ENCODE assay signal across 9 mouse cellular contexts in the genomic region with DNA sequence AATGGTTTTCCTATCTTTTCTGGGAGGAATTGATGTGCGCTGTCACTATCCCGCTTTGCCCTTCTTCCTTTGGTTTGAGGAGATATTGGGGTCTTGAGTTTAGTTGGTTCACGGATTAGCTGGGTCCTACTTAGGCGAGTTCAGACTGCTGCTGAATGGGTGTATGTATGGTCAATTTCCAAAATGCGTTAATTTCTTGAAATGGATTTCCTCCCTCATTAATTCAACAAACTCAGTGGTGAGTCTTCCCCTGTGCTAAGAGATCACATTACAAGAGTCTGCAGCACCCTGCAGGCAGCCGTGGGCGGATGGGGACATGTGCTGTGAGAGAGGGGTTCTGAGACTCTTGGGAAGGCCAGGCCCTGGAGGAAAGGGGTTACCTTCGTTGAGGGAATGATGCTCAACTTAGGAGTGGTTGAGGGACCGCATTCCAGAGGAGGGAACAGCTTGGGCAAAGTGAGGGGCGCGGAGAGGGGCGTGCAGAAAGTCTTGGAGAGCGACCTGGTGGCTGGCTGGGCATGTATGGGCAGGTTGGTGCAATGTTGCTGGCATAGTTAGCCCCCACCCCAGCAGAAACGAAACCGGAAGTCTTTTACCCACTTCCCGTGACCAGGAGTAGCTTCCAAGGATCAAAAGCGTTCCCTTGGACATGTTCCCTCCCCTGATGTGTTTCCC. TPM values are rescaled to one million over a fixed set of nuclear protein-coding genes. Genes with fewer than 3 reads are reported as not detected.
A peak's percentile ranks its signal among the peaks of the same experiment; 100 is the strongest.
DNase-seq lines count a peak whose midpoint lies in the region; ATAC-seq lines count a peak whose summit lies in the region.
"Had no signal": no experiment of that assay in that cellular context is flagged by ENCODE, and none has a peak within 500 bp of the region (broad histone marks: within the 10 kb centered on the region; RNA-seq: fewer than 3 reads in every experiment).

No protein-coding gene starts in this region.

- H3K27ac ChIP-seq in forebrain, embryonic 14.5 days (ENCODE audit: low read depth, low read length): no peak overlapping the region
- H3K27ac ChIP-seq in liver, embryonic 13.5 days: no peak overlapping the region
- H3K27ac ChIP-seq: macrophage had no signal

- no peaks in the 10 kb centered on the region; the same call in 1 of the 2 replicates for H3K4me1 ChIP-seq in forebrain, embryonic 14.5 days (ENCODE audit: control insufficient read depth, insufficient read depth, low read length)
- H3K4me1 ChIP-seq in liver, embryonic 13.5 days (replicated peaks): 0 out of 2 replicates have a peak, but pooled peaks cover 4% of the 10 kb centered on the region

- peak overlapping the region; percentile 97 for H3K4me2 ChIP-seq in forebrain, embryonic 14.5 days (ENCODE audit: low read length)
- H3K4me2 ChIP-seq in liver, embryonic 13.5 days: peak overlapping the region; percentile 65

- 8% methylated on average over 17 of the region's 17 CpGs for WGBS in forebrain, embryonic 14.5 days
- 16% methylated on average over 17 of the region's 17 CpGs for whole genome bisulfite sequencing in liver, embryonic 13.5 days (ENCODE audit: insufficient replicate concordance)

- peak; percentile 33 for DNase-seq in thymus, postnatal 0 days (ENCODE audit: low spot score)
- DNase-seq in thymus, postnatal 36 days: no peak
- no peak for DNase-seq in forebrain, embryonic 14.5 days (ENCODE audit: low spot score)
- DNase-seq in liver, embryonic 13.5 days: no peak
- no peak for DNase-seq in adrenal gland, postnatal 25 days
- DNase-seq in adipocyte (ENCODE audit: low spot score): no peak
- no peak for DNase-seq in spleen, postnatal 10 days (ENCODE audit: low spot score in 2 of 2)
- DNase-seq: cerebellum, adult 9-11 months had no signal

- ATAC-seq in forebrain, embryonic 14.5 days: no peak
- no peak for ATAC-seq in liver, embryonic 13.5 days (ENCODE audit: low read depth)

- no peaks in the 10 kb centered on the region for H3K36me3 ChIP-seq in forebrain, embryonic 14.5 days (ENCODE audit: control insufficient read depth, insufficient read depth, low read length)
- H3K36me3 ChIP-seq in liver, embryonic 13.5 days: no peaks in the 10 kb centered on the region

- H3K4me3 ChIP-seq in forebrain, embryonic 14.5 days (ENCODE audit: low read depth, low read length): peak overlapping the region; percentile 48; the same call in 1 of the 2 replicates
- peak overlapping the region; percentile 54 for H3K4me3 ChIP-seq in liver, embryonic 13.5 days (replicated peaks)

- H3K27me3 ChIP-seq in forebrain, embryonic 14.5 days (replicated peaks; ENCODE audit: control insufficient read depth, insufficient read depth, low read length): peaks cover 45% of the 10 kb centered on the region
- H3K27me3 ChIP-seq in liver, embryonic 13.5 days: peaks cover 73% of the 10 kb centered on the region

- no peak overlapping the region for H3K9ac ChIP-seq in forebrain, embryonic 14.5 days (ENCODE audit: low read length)
- no peak overlapping the region for H3K9ac ChIP-seq in liver, embryonic 13.5 days

- H3K9me3 ChIP-seq in forebrain, embryonic 14.5 days (replicated peaks; ENCODE audit: control insufficient read depth, low read length): no peaks in the 10 kb centered on the region
- no peaks in the 10 kb centered on the region for H3K9me3 ChIP-seq in liver, embryonic 13.5 days (replicated peaks)

RNA-seq across cellular contexts. Expression of a gene that starts 1.2 kb away (rescaled TPM):
- polyA plus RNA-seq in thymus, postnatal 0 days (2015; fragmentation: Nextera tagmentation; extraction: Ambion mirVana): 11.8 and 12.3 TPM in 2 replicates
- 1.1 and 1.7 TPM in 2 replicates for polyA plus RNA-seq in forebrain, embryonic 14.5 days (2014; fragmentation: Nextera tagmentation; extraction: Ambion mirVana)
- polyA plus RNA-seq in liver, embryonic 13.5 days (2015; fragmentation: Nextera tagmentation; extraction: Ambion mirVana): 0.41 and 0.44 TPM in 2 replicates
- 17.1 and 23.4 TPM in 2 replicates for total RNA-seq in adrenal gland, postnatal 25 days (2021)

RNA-seq across cellular contexts. Expression of a gene that starts 41.4 kb away (rescaled TPM):
- polyA plus RNA-seq in thymus, postnatal 0 days (2015; fragmentation: Nextera tagmentation; extraction: Ambion mirVana): 77.8 and 101 TPM in 2 replicates
- 43.6 and 50.5 TPM in 2 replicates for polyA plus RNA-seq in forebrain, embryonic 14.5 days (2014; fragmentation: Nextera tagmentation; extraction: Ambion mirVana)
- polyA plus RNA-seq in liver, embryonic 13.5 days (2015; fragmentation: Nextera tagmentation; extraction: Ambion mirVana): 58.6 and 63.4 TPM in 2 replicates
- 7.2 and 11.9 TPM in 2 replicates for total RNA-seq in adrenal gland, postnatal 25 days (2021)
